Mouse (Mus musculus): Measurements from ENCODE around the gene Tmem129.

The Tmem129 gene

GRCm38 (mm10) chr5:33637606-33638350, 20.4 kb downstream of the Tmem129 start:
- no peak for DNase-seq (ENCODE audit: low spot score)

- DNase-seq (ENCODE audit: low spot score): no peak
These were observed 22.9 kb downstream of the Tmem129 start for GRCm38 (mm10) chr5:33635361-33635760.

GRCm38 (mm10) chr5:33632526-33632925, 25.7 kb downstream of the Tmem129 start:
- no peak for DNase-seq (ENCODE audit: low spot score)

- no peak for DNase-seq (ENCODE audit: low spot score)
These were observed 27.6 kb downstream of the Tmem129 start for GRCm38 (mm10) chr5:33630615-33631014.

GRCm38 (mm10) chr5:33630061-33630460, 28.2 kb downstream of the Tmem129 start:
- DNase-seq (ENCODE audit: low spot score): no peak

- DNase-seq (ENCODE audit: low spot score): peak; percentile 100
These were observed 28.8 kb downstream of the Tmem129 start, which contains the start of the genes Fam53a and Gm9903 for GRCm38 (mm10) chr5:33629301-33629987. TSS of gene Fam53a (minus strand) at chr5:33629635. TSS of gene Gm9903 (plus strand) at chr5:33629925.

- peak; percentile 59 for DNase-seq (ENCODE audit: low spot score)
These were observed 29.4 kb downstream of the Tmem129 start for GRCm38 (mm10) chr5:33628820-33629300.

GRCm38 (mm10) chr5:33627968-33628367, 30.2 kb downstream of the Tmem129 start:
- no peak for DNase-seq (ENCODE audit: low spot score)

GRCm38 (mm10) chr5:33623766-33624165, 34.5 kb downstream of the Tmem129 start:
- no peak for DNase-seq (ENCODE audit: low spot score)

- DNase-seq (ENCODE audit: low spot score): no peak
These were observed 35.5 kb downstream of the Tmem129 start for GRCm38 (mm10) chr5:33622671-33623070.

- DNase-seq (ENCODE audit: low spot score): no peak
These were observed 43.8 kb downstream of the Tmem129 start for GRCm38 (mm10) chr5:33614391-33614790.

- DNase-seq (ENCODE audit: low spot score): no peak
These were observed 46.4 kb downstream of the Tmem129 start for GRCm38 (mm10) chr5:33611795-33612194.

- no peak for DNase-seq (ENCODE audit: low spot score)
These were observed 49.0 kb downstream of the Tmem129 start for GRCm38 (mm10) chr5:33609226-33609625.

- no peak for DNase-seq (ENCODE audit: low spot score)
These were observed 50.8 kb downstream of the Tmem129 start for GRCm38 (mm10) chr5:33607434-33607833.

- no peak for DNase-seq (ENCODE audit: low spot score)
These were observed 51.6 kb downstream of the Tmem129 start for GRCm38 (mm10) chr5:33606631-33607030.

GRCm38 (mm10) chr5:33605314-33605713, 52.9 kb downstream of the Tmem129 start:
- DNase-seq (ENCODE audit: low spot score): no peak
